17 mouse cellular contexts compared by ENCODE assay signal in the genomic region with DNA sequence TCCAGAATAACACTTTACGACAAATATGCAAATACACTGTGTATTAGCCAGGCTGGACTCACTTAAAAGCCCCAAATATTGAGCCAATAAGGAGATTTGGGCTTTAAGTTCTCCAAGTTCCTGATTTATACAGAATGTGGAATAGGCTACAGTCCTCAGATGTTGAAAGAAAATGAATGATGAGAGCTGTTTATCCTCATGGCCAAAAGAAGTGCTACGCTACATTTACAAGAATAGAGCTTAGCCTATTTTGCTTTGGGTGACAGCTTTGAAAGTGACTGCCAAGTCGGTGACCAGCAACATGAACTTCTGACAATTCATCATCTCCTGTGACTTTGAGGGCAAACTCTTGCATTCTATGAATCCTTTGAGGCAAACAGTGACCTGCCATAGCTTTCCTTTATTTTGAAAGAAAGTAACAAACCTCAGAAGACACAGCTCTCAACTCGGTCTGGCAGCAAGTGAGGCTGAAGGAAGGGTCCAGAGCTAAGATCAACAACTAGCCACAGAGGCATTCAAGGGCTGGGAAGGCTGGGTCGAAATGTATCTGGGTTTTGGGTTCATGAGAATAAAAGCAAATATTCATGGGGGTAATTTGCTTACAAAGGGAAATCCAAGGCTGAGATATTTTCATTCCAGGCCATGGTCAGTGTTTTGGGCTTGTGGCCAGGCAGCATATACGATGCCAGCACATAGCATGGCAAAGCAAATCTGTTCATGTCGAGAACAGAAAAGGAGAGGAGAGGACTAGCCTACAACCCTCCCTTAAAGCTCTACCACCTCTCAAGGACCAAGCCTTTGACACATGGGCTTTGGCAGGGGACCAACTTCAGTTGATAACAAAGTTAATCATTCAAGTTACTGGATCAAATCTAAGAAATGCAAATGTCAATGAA. TPM values are rescaled to one million over a fixed set of nuclear protein-coding genes. Genes with fewer than 3 reads are reported as not detected.
DNase-seq lines count a peak whose midpoint lies in the region; ATAC-seq and TF ChIP-seq lines count a peak whose summit lies in the region.
"Had no signal": no experiment of that assay in that cellular context is flagged by ENCODE, and none has a peak within 500 bp of the region (broad histone marks: within the 10 kb centered on the region; RNA-seq: fewer than 3 reads in every experiment).

No protein-coding gene starts in this region.

- peak; percentile 49 to 56 for DNase-seq in cerebellum, postnatal 14 days
- no peak for DNase-seq in cerebellum, adult 8-10 months
- no peak for DNase-seq in lung, adult 2 months
- DNase-seq in adrenal gland, postnatal 25 days = peak; percentile 19
- peak; percentile 23 for DNase-seq in lung, postnatal 36 days
- no peak for DNase-seq in spleen, adult 18-20 months
- DNase-seq in layer of hippocampus, postnatal 10 days (ENCODE audit: low spot score in 2 of 2) = no peak

- H3K36me3 ChIP-seq in lung, embryonic 15.5 days = no peaks in the 10 kb centered on the region
- H3K36me3 ChIP-seq: limb, embryonic 10.5 days; midbrain, embryonic 12.5 days had no signal

- no peaks in the 10 kb centered on the region for H3K9me3 ChIP-seq in lung, embryonic 15.5 days
- H3K9me3 ChIP-seq: limb, embryonic 10.5 days; midbrain, embryonic 12.5 days had no signal

- no peak overlapping the region for H3K4me3 ChIP-seq in lung, embryonic 15.5 days
- no peak overlapping the region for H3K4me3 ChIP-seq in lung, adult 2 months (replicated peaks; ENCODE audit: extremely low read depth, low read depth, low read length)
- H3K4me3 ChIP-seq: layer of hippocampus, adult 2 months; limb, embryonic 10.5 days; midbrain, embryonic 12.5 days had no signal

- TF ChIP-seq CTCF in lung, adult 2 months (IDR thresholded peaks at IDR 0.05; ENCODE audit: insufficient read depth, low read length) = no peak

- peaks cover 4% of the 10 kb centered on the region; the same call in 1 of the 2 replicates for H3K4me1 ChIP-seq in lung, embryonic 15.5 days
- H3K4me1 ChIP-seq in lung, adult 2 months (ENCODE audit: control insufficient read depth, insufficient read depth, low read length) = no peaks in the 10 kb centered on the region
- H3K4me1 ChIP-seq: midbrain, embryonic 12.5 days had no signal

- TF ChIP-seq POLR2A in lung, adult 2 months (IDR thresholded peaks at IDR 0.05; ENCODE audit: borderline replicate concordance, extremely low read depth, low read depth, low read length) = no peak

- peak; percentile 74; the same call in 1 of the 2 replicates for ATAC-seq in lung, embryonic 15.5 days (ENCODE audit: borderline replicate concordance, extremely low read depth, low FRiP score, low TSS enrichment)

- no peaks in the 10 kb centered on the region for H3K27me3 ChIP-seq in lung, embryonic 15.5 days
- H3K27me3 ChIP-seq: midbrain, embryonic 12.5 days had no signal

- H3K9ac ChIP-seq in lung, embryonic 15.5 days = no peak overlapping the region
- H3K9ac ChIP-seq: liver, embryonic 14.5 days; midbrain, embryonic 12.5 days had no signal

- H3K4me2 ChIP-seq in lung, embryonic 15.5 days = no peak overlapping the region
- H3K4me2 ChIP-seq: midbrain, embryonic 12.5 days had no signal

- WGBS in lung, embryonic 15.5 days = 41% methylated on average over 7 of the region's 7 CpGs
- WGBS in lung, adult 2 months = 59% methylated on average over 7 of the region's 7 CpGs

- peak overlapping the region; percentile 24; the same call in 1 of the 2 replicates for H3K27ac ChIP-seq in lung, embryonic 15.5 days
- H3K27ac ChIP-seq: layer of hippocampus, adult 2 months; limb, embryonic 10.5 days; liver, embryonic 14.5 days; midbrain, embryonic 12.5 days had no signal

RNA-seq across cellular contexts. Expression of a gene that starts 16.2 kb away (rescaled TPM):
- polyA plus RNA-seq in lung, embryonic 15.5 days (2015; fragmentation: Nextera tagmentation; extraction: Ambion mirVana) = not detected in 2 replicates
- polyA plus RNA-seq in lung, adult 2 months (2012; rRNA removed) = not detected in 2 replicates
- not detected in 2 replicates for total RNA-seq in adrenal gland, postnatal 25 days (2021)
- not detected for total RNA-seq in layer of hippocampus, postnatal 10 days (2021)
- total RNA-seq: layer of hippocampus, adult 2 months had no signal
- polyA plus RNA-seq: cortical plate, adult 2 months; frontal cortex, adult 2 months; gonadal fat pad, adult 2 months; heart, embryonic 16.5 days; limb, embryonic 10.5 days; liver, embryonic 14.5 days; midbrain, embryonic 12.5 days; neural tube, embryonic 11.5 days had no signal

Comparison
In these comparisons a context has a peak if more than half of its experiments do, and no peak if none do; other contexts are left out.
1. DNase-seq: peak in cerebellum, postnatal 14 days (2 of 2), adrenal gland, postnatal 25 days (single experiment) and lung, postnatal 36 days (single experiment); none in cerebellum, adult 8-10 months (single experiment), lung, adult 2 months (single experiment), spleen, adult 18-20 months (0 of 2) and layer of hippocampus, postnatal 10 days (0 of 2).